Mouse (Mus musculus): ENCODE data around the gene Gsg1l2.

Gsg1l2 gene

GRCm38 (mm10) chr11:67774379-67774778 lies at the start of gene Gsg1l2:
Gene Gsg1l2 (plus strand): TSS chr11:67774608.
- DNase-seq, result no peak

DNA sequence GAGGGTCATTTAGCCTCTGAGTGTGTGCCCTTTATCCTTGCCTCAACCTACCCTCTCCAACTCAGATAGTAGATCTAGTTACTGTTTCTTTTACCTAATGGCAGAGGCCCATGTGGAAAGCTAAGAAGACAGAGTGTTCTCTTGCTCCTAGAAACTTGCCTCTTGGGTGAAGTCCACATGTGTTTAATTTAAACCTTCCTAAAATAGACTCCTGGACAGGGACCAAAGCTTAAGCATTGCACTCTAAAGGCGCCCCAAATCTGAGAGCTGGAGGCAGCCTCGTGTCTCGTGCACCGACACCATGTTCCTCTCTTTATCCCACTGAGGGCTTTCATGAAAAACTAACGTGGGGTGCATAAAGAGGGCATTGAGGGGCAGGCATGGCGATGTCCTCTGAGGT lies 47.3 kb upstream of the Gsg1l2 start:
- DNase-seq, result no peak

DNA sequence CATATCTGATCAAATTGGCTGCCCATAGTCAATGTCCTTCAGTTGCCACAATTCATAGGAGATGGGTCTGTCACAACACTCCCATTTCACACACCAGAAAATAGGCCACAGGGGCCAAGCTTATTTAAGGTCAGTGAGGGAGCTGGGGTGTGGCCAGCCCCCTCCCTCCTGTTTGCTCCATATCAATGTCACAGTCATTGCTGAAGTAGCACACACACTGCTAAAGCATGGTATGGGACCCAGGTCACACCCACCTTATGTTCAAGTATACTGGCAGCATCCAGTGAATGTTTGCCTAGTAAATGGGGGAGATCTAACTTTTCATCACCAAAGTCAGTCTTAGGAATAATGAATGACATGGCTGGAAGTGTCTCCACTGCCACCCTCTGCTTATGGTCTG lies 45.7 kb upstream of the Gsg1l2 start:
- no peak for DNase-seq

- no peak for DNase-seq
Measured at GRCm38 (mm10) chr11:67731056-67731455, 43.4 kb upstream of the Gsg1l2 start.

DNA sequence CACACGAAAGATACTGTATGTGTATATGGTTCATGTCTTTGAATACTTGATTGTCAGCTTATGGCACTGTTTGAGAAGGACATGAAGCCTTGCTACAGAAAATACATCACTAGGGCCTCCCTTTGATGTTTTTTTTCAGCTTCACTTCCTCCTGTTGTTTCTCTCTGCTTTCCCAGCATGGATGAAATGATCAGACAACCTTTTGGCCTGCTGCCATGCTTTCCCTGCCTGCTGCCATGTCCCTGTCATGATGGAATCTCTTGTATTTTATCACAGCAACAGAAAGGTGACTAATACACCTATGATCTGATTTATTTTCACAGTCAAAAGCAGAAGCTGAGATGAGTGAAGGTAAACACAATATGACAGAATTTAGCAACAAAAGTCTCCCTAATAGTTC lies 40.7 kb upstream of the Gsg1l2 start:
- DNase-seq, result no peak

GRCm38 (mm10) chr11:67734597-67734996 lies 39.8 kb upstream of the Gsg1l2 start:
- no peak for DNase-seq

- DNase-seq, result no peak
Measured at GRCm38 (mm10) chr11:67738345-67738744, 36.1 kb upstream of the Gsg1l2 start.

DNA sequence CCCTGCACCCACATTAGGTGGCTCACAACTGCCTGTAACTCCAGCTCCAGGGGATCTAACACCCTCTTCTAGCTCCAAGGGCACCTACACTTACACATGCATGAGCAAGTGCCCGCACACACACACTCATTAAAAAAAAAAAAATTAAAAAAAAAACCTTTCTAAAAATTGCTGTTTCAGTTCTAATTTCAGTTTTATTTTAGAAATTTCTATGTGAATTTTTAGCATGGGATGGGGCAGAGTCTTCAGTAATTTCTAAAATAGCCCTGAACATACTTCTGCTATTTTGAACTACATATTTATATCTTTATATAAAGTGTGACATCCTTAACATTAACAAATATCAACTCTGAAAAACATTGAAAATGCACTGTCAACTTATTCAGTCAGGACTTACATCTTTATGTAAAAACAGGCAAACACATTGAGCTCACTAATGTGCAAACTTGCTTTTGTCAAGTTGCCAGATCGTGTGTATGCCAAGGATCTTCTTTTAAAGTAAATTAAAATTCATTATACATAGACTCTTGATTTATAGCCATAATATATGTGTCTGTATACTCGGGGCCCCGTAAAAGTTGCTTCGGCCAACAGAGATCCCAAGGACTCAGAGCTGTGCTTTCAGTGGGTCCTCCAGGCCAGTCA lies 35.4 kb upstream of the Gsg1l2 start:
- DNase-seq, result no peak

DNA sequence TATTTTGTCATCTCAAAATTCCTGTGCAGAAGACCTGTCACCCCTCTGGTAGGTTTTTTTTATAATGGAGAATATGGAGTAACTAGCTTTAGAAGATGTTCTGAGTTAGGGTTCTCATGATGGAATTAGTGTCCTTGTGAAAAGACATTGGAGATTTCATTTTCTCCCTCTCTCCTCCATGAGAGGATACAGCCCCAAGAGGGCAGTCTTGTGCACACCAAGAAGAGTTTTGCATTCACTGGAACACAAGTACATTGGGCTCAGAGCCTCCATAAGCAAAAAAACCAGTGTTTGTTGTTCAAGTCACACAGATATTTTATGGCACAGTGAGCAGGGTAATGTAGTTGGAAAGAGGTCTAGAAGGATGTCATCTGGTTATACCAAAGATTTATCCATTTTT lies 32.8 kb upstream of the Gsg1l2 start:
- no peak for DNase-seq

- no peak for DNase-seq
Measured at GRCm38 (mm10) chr11:67756287-67756686, 18.1 kb upstream of the Gsg1l2 start.

- no peak for DNase-seq
Measured at GRCm38 (mm10) chr11:67757373-67758167, 16.8 kb upstream of the Gsg1l2 start.

DNA sequence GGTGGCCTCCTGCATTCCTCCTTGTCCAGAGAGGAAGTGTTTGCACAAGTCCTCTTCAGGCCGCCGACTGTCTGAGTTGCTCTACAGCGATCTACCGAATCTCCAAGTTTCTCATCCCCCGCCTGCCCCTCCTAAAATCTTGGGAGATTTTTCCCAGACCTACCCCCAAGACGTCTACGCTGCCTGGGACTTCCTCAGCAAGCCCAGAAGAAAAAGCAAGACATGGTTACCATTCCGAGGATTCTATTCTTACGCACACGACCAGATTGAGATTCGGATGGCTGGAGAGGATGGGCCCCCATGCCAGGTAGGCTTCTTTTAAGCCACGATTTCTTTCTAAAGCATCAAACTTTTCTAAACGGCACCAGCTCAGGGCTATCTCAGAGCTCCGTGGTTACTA lies 3.4 kb upstream of the Gsg1l2 start, which contains the start of gene Glp2r:
Gene Glp2r, minus strand, starts transcription at position 101 of the 400 bp plus-strand sequence.
- DNase-seq, result no peak

DNA sequence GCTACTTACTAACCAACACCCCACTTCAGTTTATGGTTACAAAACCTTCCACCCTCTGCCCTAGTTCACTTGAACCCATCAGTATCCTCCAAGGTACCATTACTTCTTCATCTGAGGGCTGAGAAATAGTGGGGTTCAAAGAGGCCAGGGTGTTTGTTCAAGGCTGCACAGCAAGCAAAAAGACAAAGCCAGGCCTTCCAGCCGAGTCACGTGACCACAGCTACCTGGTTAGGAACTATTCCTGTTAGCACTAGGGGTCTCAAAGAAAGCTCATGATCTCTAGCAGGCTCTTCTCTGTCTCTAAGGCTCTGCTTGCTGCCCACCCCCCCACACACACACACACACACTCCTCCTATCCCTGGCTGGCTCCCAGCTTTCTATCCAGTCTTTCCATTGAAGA lies 2.7 kb upstream of the Gsg1l2 start:
- no peak for DNase-seq

DNA sequence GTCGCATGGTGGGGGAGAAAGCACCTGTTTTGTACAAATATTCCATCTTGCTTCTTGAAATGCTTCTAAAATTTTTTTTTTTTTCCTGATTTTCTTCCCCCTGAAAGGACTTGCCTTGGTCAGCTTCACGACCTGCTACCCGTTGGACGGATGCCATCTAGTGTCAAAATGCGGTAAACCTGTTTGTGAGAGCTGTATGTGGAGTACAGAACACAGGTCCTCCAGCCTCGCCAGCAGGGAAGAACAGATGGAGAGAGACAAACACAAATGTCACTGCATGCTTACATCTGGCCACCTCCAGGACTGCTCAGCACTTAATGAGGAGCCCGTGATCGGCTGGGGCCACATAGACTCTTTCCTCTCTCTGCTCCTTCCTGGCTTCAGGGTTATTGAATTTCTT lies 1.8 kb upstream of the Gsg1l2 start:
- DNase-seq, result peak; percentile 33

DNA sequence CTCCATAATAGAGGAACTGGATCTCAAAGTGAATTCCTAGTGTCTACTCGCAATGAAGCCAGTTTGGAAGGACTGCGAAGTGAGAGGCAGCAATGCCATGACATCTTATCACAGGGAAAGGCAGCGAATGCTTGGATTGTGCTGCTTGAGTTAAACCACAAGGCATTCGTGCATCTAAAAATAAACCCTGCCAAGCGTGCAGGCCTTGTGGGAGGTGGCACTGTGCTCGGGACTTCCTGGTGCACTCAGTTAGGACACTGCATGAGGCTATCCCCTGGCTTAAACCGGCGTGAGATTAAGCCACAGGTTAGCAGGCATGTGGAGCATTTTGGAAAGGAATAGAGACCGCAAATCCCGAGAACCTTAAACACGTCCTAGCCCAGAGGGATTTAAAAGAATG lies 15.8 kb downstream of the Gsg1l2 start:
- DNase-seq, result no peak

- DNase-seq, result no peak
Measured at GRCm38 (mm10) chr11:67797931-67798330, 23.5 kb downstream of the Gsg1l2 start, which contains the start of gene Dhrs7c. Gene Dhrs7c (plus strand): TSS chr11:67798187.

DNA sequence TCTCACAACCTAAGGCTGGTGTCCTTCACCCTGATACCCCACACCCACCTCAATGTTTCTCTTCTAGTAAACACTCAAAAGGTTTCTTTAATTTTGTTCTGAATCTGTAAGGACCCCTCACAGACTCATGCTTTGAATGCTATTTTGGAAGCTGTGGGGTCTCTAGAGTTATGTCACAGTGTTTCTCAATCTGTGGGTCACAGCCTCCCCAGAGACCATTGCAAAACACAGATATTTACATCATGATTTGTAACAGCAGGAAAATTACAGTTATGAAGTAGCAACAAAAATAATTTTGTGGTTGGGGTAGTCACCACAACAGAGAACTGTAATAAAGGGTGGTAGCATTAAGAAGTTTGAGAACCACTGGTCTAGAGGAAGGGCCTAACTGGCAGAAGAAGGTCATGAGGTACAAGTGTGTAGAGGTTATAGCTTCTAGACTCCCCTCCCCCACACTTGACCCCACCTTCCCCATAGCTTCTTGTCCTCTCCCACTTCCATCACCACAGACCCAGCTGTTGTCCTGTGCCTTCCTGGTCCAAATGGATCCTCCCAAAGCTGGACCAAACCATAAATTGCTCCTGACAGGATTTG lies 25.8 kb downstream of the Gsg1l2 start:
- DNase-seq, result no peak

DNA sequence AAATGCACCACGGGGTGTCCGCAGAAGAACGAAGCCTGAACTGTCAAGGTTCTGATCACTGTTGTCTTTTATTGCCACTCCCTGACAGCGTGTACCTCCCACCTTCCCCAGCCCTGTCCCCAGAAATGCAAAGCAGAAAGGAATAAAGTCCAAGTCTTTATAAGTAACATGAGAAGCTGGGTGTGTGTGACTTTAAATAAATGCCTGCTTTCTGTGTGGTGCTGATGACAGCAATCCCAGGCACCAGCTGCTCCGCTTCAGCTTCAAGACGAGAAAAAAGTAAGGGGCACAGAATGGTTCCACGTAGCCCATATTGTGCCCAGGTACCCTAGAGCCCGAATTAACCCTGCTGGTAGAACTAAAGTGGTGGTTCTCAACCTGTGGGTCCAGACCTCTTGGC lies 26.8 kb downstream of the Gsg1l2 start:
- DNase-seq, result no peak

DNA sequence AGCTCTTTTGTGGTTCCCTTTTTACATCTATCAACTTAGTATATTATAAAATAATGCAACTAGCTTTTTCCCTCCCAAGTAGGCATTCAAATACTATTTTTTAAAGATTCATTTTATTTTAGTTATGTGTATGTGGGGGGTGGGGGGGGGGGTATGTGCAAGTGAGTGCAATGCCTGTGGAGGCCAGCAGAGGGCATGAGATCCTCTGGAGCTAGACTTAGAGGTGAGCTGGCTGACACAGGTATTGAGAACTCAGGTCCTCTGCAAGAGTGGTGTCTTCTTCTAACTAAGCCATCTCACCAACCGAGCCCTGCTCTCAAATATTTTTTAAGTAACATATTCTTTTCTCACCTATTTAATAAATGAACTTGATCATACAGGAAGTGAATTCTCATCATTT lies 31.1 kb downstream of the Gsg1l2 start:
- DNase-seq, result no peak

- DNase-seq, result no peak
Measured at GRCm38 (mm10) chr11:67806832-67807597, 32.6 kb downstream of the Gsg1l2 start.

- DNase-seq, result no peak
Measured at GRCm38 (mm10) chr11:67808051-67808450, 33.6 kb downstream of the Gsg1l2 start.

DNA sequence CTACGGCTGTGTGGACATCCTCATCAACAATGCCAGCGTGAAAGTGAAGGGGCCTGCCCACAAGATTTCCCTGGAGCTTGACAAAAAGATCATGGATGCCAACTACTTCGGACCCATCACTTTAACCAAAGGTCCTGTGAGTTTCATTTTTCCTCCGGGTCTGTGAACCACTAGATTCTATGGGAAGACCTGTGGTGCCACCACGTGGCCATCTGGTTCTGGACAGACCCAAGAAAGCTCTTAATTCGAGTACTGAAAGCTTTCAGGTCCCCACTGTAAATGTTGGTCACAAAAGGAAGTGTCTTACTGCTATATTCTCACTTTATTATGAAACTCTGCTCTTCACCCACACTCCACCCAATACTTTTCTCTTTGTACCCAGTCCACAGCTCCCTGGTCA lies 37.1 kb downstream of the Gsg1l2 start:
- DNase-seq, result no peak

DNA sequence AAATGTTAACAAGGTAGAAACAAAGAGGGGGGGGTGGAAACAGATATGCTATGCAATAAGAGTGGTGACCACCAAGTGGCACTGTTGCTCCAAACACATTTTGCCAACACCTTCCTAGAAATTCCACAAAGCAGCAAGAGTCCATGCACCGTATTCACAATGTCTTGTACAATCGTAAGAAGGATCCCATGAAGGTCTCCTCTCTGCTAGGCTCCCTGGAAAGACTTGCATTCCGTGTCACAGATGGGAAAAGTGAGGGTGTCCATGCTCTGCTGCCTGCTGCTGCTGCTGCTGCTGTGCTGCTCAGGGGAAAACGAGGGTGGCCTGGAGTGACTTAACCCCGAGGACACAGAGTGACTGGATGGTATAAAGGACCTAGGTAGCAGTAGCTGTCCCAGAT lies 45.2 kb downstream of the Gsg1l2 start:
- no peak for DNase-seq

All from liver (tissue).